8 mouse cellular contexts compared by ENCODE assay signal in genomic region chr8:83956789-83957188, GRCm38 (mm10). TPM values are rescaled to one million over a fixed set of nuclear protein-coding genes. Genes with fewer than 3 reads are reported as not detected.
DNase-seq lines count a peak whose midpoint lies in the region; ATAC-seq and TF ChIP-seq lines count a peak whose summit lies in the region.

No protein-coding gene starts in this region.

- H3K4me1 ChIP-seq in heart, embryonic 10.5 days, result peaks cover 20% of the 10 kb centered on the region
- peaks cover 3 to 5% of the 10 kb centered on the region in 2 experiments; a peak in 2 of 4 replicates for H3K4me1 ChIP-seq in ES-E14 (ENCODE audit: control insufficient read depth in 2 of 2, insufficient read depth in 2 of 2, low read length in 2 of 2, poor library complexity in 1 of 2)
- H3K4me1 ChIP-seq in forebrain, embryonic 10.5 days, result peaks cover 21% of the 10 kb centered on the region
- peaks cover 19% of the 10 kb centered on the region for H3K4me1 ChIP-seq in limb, embryonic 15.5 days

- 17% methylated on average over 1 of the region's 1 CpGs for WGBS in heart, embryonic 10.5 days
- whole genome bisulfite sequencing in forebrain, embryonic 10.5 days, result 40% methylated on average over 1 of the region's 1 CpGs
- WGBS in limb, embryonic 15.5 days, result 23% methylated on average over 1 of the region's 1 CpGs

- H3K4me2 ChIP-seq in limb, embryonic 15.5 days, result peak overlapping the region; percentile 90

- H3K9ac ChIP-seq in ES-E14 (ENCODE audit: insufficient read depth, low read depth, low read length, poor library complexity, severe bottlenecking), result peak overlapping the region; percentile 90; the same call in 1 of the 2 replicates
- H3K9ac ChIP-seq in limb, embryonic 15.5 days, result no peak overlapping the region

- H3K27ac ChIP-seq in heart, embryonic 10.5 days, result no peak overlapping the region
- H3K27ac ChIP-seq in ES-E14 (ENCODE audit: insufficient read depth, low read depth, low read length, poor library complexity, severe bottlenecking), result no peak overlapping the region
- no peak overlapping the region for H3K27ac ChIP-seq in forebrain, embryonic 10.5 days
- H3K27ac ChIP-seq in limb, embryonic 15.5 days, result no peak overlapping the region

- H3K36me3 ChIP-seq in heart, embryonic 10.5 days, result no peaks in the 10 kb centered on the region
- peaks cover 2% of the 10 kb centered on the region; the same call in 1 of the 2 replicates for H3K36me3 ChIP-seq in ES-E14 (ENCODE audit: control insufficient read depth, insufficient read depth, low read length, poor library complexity, severe bottlenecking)
- H3K36me3 ChIP-seq in forebrain, embryonic 10.5 days (replicated peaks), result peaks cover 25% of the 10 kb centered on the region
- H3K36me3 ChIP-seq in limb, embryonic 15.5 days, result no peaks in the 10 kb centered on the region
- H3K36me3 ChIP-seq in splenic B cell, adult 2 months (ENCODE audit: control insufficient read depth, insufficient read depth, low read length, poor library complexity, severe bottlenecking), result no peaks in the 10 kb centered on the region

- no peaks in the 10 kb centered on the region for H3K9me3 ChIP-seq in heart, embryonic 10.5 days
- no peaks in the 10 kb centered on the region for H3K9me3 ChIP-seq in ES-E14 (ENCODE audit: control insufficient read depth, insufficient read depth, low read depth, low read length)
- H3K9me3 ChIP-seq in forebrain, embryonic 10.5 days, result no peaks in the 10 kb centered on the region
- no peaks in the 10 kb centered on the region for H3K9me3 ChIP-seq in limb, embryonic 15.5 days

- ATAC-seq in limb, embryonic 15.5 days (ENCODE audit: insufficient number of reproducible peaks, low FRiP score, low TSS enrichment, low read depth), result no peak

- no peak for DNase-seq in heart, embryonic 10.5 days (ENCODE audit: low spot score)
- DNase-seq in heart, adult 8-10 months (ENCODE audit: low spot score), result no peak
- no peak for DNase-seq in ES-E14 (ENCODE audit: low read depth, low spot score)
- DNase-seq in forebrain, embryonic 10.5 days (ENCODE audit: extremely low spot score, low spot score), result no peak
- peak; percentile 63 for DNase-seq in splenic B cell, adult 2 months (ENCODE audit: low read depth, low spot score)
- DNase-seq in frontal cortex, adult 2 months (ENCODE audit: extremely low spot score in 1 of 2, low spot score in 1 of 2), result no peak
- DNase-seq in right cerebral cortex, postnatal 10 days (ENCODE audit: low spot score in 2 of 2), result no peak

- H3K27me3 ChIP-seq in heart, embryonic 10.5 days (ENCODE audit: insufficient read depth, poor library complexity, severe bottlenecking), result no peaks in the 10 kb centered on the region
- no peaks in the 10 kb centered on the region for H3K27me3 ChIP-seq in forebrain, embryonic 10.5 days (ENCODE audit: poor library complexity, severe bottlenecking)
- H3K27me3 ChIP-seq in limb, embryonic 15.5 days, result no peaks in the 10 kb centered on the region
- H3K27me3 ChIP-seq in splenic B cell, adult 2 months (ENCODE audit: control insufficient read depth, insufficient read depth, low read length, poor library complexity, severe bottlenecking), result no peaks in the 10 kb centered on the region

- in situ Hi-C loops in ES-E14 (cut with MboI; ENCODE audit: low sequenced_read_pairs in 2 of 2, unreplicated experiment in 2 of 2), result no loop called here

- peak overlapping the region; percentile 82 for H3K4me3 ChIP-seq in heart, embryonic 10.5 days
- peak overlapping the region in 1 of 2 experiments; percentile 17; a peak in 1 of 4 replicates for H3K4me3 ChIP-seq in ES-E14 (ENCODE audit: insufficient read depth in 1 of 2, low read depth in 1 of 2, low read length in 2 of 2, poor library complexity in 1 of 2, severe bottlenecking in 1 of 2)
- H3K4me3 ChIP-seq in forebrain, embryonic 10.5 days, result peak overlapping the region; percentile 84
- H3K4me3 ChIP-seq in limb, embryonic 15.5 days, result peak overlapping the region; percentile 65; the same call in 1 of the 2 replicates

TF ChIP-seq in ES-E14, 5 proteins besides CTCF, POLR2A, EP300 and RAD21:
- TF ChIP-seq MAFK (IDR thresholded peaks at IDR 0.05; ENCODE audit: insufficient read depth, low read depth, low read length) (no peak), ZNF384 (IDR thresholded peaks at IDR 0.05; ENCODE audit: low read depth, low read length) (no peak), ZC3H11A (IDR thresholded peaks at IDR 0.05; ENCODE audit: borderline replicate concordance, low read depth, low read length) (no peak), CHD2 (IDR thresholded peaks at IDR 0.05; ENCODE audit: low read depth, low read length) (no peak), HCFC1 (IDR thresholded peaks at IDR 0.05; ENCODE audit: borderline replicate concordance, insufficient read depth, low read length) (no peak)

RNA-seq across cellular contexts. Expression of gene Asf1b, which starts 1.5 kb away (rescaled TPM):
- polyA plus RNA-seq in heart, embryonic 10.5 days (2016; fragmentation: Nextera tagmentation; extraction: Ambion mirVana), result 71.5 and 80.8 TPM in 2 replicates
- total RNA-seq in heart, adult 8-10 months (2022), result 1 to 10 TPM in 3 of 4 experiments, under 1 TPM in 1; 0.81 to 2.4 (median 1.7) TPM
- 30.3 and 43.3 TPM in 2 replicates for total RNA-seq in ES-E14 (2012; rRNA removed)
- 112 and 114 TPM in 2 replicates for polyA plus RNA-seq in forebrain, embryonic 10.5 days (2016; fragmentation: Nextera tagmentation; extraction: Ambion mirVana)
- 55.8 and 62.5 TPM in 2 replicates for polyA plus RNA-seq in limb, embryonic 15.5 days (2015; fragmentation: Nextera tagmentation; extraction: Ambion mirVana)
- 1.2 and 1.6 TPM in 2 replicates for polyA plus RNA-seq in frontal cortex, adult 2 months (2012; rRNA removed)

RNA-seq across cellular contexts. Expression of gene Gm10644, which starts 1.8 kb away (rescaled TPM):
- polyA plus RNA-seq in heart, embryonic 10.5 days (2016; fragmentation: Nextera tagmentation; extraction: Ambion mirVana), result 0.41 and 0.86 TPM in 2 replicates
- total RNA-seq in heart, adult 8-10 months (2022), result 1 to 10 TPM; 1.3 to 2.5 (median 1.9) TPM
- total RNA-seq in ES-E14 (2012; rRNA removed), result 1.8 and 3.1 TPM in 2 replicates
- polyA plus RNA-seq in forebrain, embryonic 10.5 days (2016; fragmentation: Nextera tagmentation; extraction: Ambion mirVana), result 0.94 and 1.2 TPM in 2 replicates
- polyA plus RNA-seq in limb, embryonic 15.5 days (2015; fragmentation: Nextera tagmentation; extraction: Ambion mirVana), result 0.35 and 0.37 TPM in 2 replicates
- 0.63 and 0.68 TPM in 2 replicates for polyA plus RNA-seq in frontal cortex, adult 2 months (2012; rRNA removed)

RNA-seq across cellular contexts. Expression of gene Prkaca, which starts 16.0 kb away (rescaled TPM):
- polyA plus RNA-seq in heart, embryonic 10.5 days (2016; fragmentation: Nextera tagmentation; extraction: Ambion mirVana), result 157 and 160 TPM in 2 replicates
- 100 to 1,000 TPM; 314 to 382 (median 360) TPM for total RNA-seq in heart, adult 8-10 months (2022)
- 19.4 and 31.4 TPM in 2 replicates for total RNA-seq in ES-E14 (2012; rRNA removed)
- 148 and 158 TPM in 2 replicates for polyA plus RNA-seq in forebrain, embryonic 10.5 days (2016; fragmentation: Nextera tagmentation; extraction: Ambion mirVana)
- polyA plus RNA-seq in limb, embryonic 15.5 days (2015; fragmentation: Nextera tagmentation; extraction: Ambion mirVana), result 171 and 227 TPM in 2 replicates
- polyA plus RNA-seq in frontal cortex, adult 2 months (2012; rRNA removed), result 161 and 176 TPM in 2 replicates

RNA-seq across cellular contexts. Expression of gene Samd1, which starts 40.7 kb away (rescaled TPM):
- polyA plus RNA-seq in heart, embryonic 10.5 days (2016; fragmentation: Nextera tagmentation; extraction: Ambion mirVana), result 5.0 and 10.7 TPM in 2 replicates
- 10 to 100 TPM; 26.4 to 28.5 (median 27.2) TPM for total RNA-seq in heart, adult 8-10 months (2022)
- total RNA-seq in ES-E14 (2012; rRNA removed), result 125 and 191 TPM in 2 replicates
- polyA plus RNA-seq in forebrain, embryonic 10.5 days (2016; fragmentation: Nextera tagmentation; extraction: Ambion mirVana), result 10.2 and 10.3 TPM in 2 replicates
- 8.8 and 10.6 TPM in 2 replicates for polyA plus RNA-seq in limb, embryonic 15.5 days (2015; fragmentation: Nextera tagmentation; extraction: Ambion mirVana)
- 47.4 and 48.4 TPM in 2 replicates for polyA plus RNA-seq in frontal cortex, adult 2 months (2012; rRNA removed)

RNA-seq across cellular contexts. Expression of gene 1700067K01Rik, which starts 44.5 kb away (rescaled TPM):
- 0.27 and 0.95 TPM in 2 replicates for polyA plus RNA-seq in heart, embryonic 10.5 days (2016; fragmentation: Nextera tagmentation; extraction: Ambion mirVana)
- total RNA-seq in heart, adult 8-10 months (2022), result under 1 TPM in 3 of 4 experiments, not detected in 1; 0.25 to 0.50 (median 0.33) TPM
- total RNA-seq in ES-E14 (2012; rRNA removed), result 1.2 and 1.8 TPM in 2 replicates
- polyA plus RNA-seq in forebrain, embryonic 10.5 days (2016; fragmentation: Nextera tagmentation; extraction: Ambion mirVana), result 0.49 and 0.63 TPM in 2 replicates
- 0.58 and 1.00 TPM in 2 replicates for polyA plus RNA-seq in limb, embryonic 15.5 days (2015; fragmentation: Nextera tagmentation; extraction: Ambion mirVana)
- polyA plus RNA-seq in frontal cortex, adult 2 months (2012; rRNA removed), result not detected in 2 replicates

Comparison
In these comparisons a context has a peak if more than half of its experiments do, and no peak if none do; other contexts are left out.
1. RNA of gene Asf1b, which starts 1.5 kb away (polyA plus RNA-seq): 112 to 114 TPM in forebrain, embryonic 10.5 days, 71.5 to 80.8 TPM in heart, embryonic 10.5 days and 55.8 to 62.5 TPM in limb, embryonic 15.5 days; 1.2 to 1.6 TPM in frontal cortex, adult 2 months; every median in the first group is over 10 times any median in the second.